7 mouse cellular contexts compared by ENCODE assay signal in genomic region chr8:126669154-126669553, GRCm38 (mm10).
DNase-seq lines count a peak whose midpoint lies in the region; ATAC-seq and TF ChIP-seq lines count a peak whose summit lies in the region.

No protein-coding gene starts in this region.

- no peaks in the 10 kb centered on the region for H3K36me3 ChIP-seq in hindbrain, postnatal 0 days (ENCODE audit: insufficient read depth, low read length)
- no peaks in the 10 kb centered on the region for H3K36me3 ChIP-seq in hindbrain, embryonic 12.5 days
- no peaks in the 10 kb centered on the region for H3K36me3 ChIP-seq in embryonic facial prominence, embryonic 14.5 days (ENCODE audit: control insufficient read depth, insufficient read depth, low read length)
- H3K36me3 ChIP-seq in limb, embryonic 13.5 days, result no peaks in the 10 kb centered on the region

- no peak overlapping the region for H3K9ac ChIP-seq in hindbrain, postnatal 0 days (replicated peaks; ENCODE audit: low read length)
- H3K9ac ChIP-seq in hindbrain, embryonic 12.5 days, result no peak overlapping the region
- no peak overlapping the region for H3K9ac ChIP-seq in embryonic facial prominence, embryonic 14.5 days (ENCODE audit: low read depth, low read length)
- no peak overlapping the region for H3K9ac ChIP-seq in limb, embryonic 13.5 days

- ATAC-seq in hindbrain, postnatal 0 days, result no peak
- no peak for ATAC-seq in hindbrain, embryonic 12.5 days (ENCODE audit: low FRiP score)
- ATAC-seq in embryonic facial prominence, embryonic 14.5 days (ENCODE audit: low read depth), result no peak
- ATAC-seq in limb, embryonic 13.5 days (ENCODE audit: low FRiP score, low read depth), result no peak

- H3K4me1 ChIP-seq in hindbrain, postnatal 0 days (ENCODE audit: insufficient read depth, low read length), result peaks cover 34% of the 10 kb centered on the region
- H3K4me1 ChIP-seq in hindbrain, embryonic 12.5 days, result peaks cover 52% of the 10 kb centered on the region
- peaks cover 51% of the 10 kb centered on the region for H3K4me1 ChIP-seq in embryonic facial prominence, embryonic 14.5 days (ENCODE audit: control insufficient read depth, insufficient read depth, low read length)
- peaks cover 52% of the 10 kb centered on the region for H3K4me1 ChIP-seq in limb, embryonic 13.5 days

- no peaks in the 10 kb centered on the region for H3K9me3 ChIP-seq in hindbrain, postnatal 0 days (ENCODE audit: low read length)
- H3K9me3 ChIP-seq in hindbrain, embryonic 12.5 days (replicated peaks), result no peaks in the 10 kb centered on the region
- no peaks in the 10 kb centered on the region for H3K9me3 ChIP-seq in embryonic facial prominence, embryonic 14.5 days (ENCODE audit: control insufficient read depth, low read length)
- H3K9me3 ChIP-seq in limb, embryonic 13.5 days, result no peaks in the 10 kb centered on the region

- DNase-seq in hindbrain, postnatal 0 days (ENCODE audit: low spot score), result no peak
- peak; percentile 62 for DNase-seq in embryo, embryonic 9.5 days (ENCODE audit: extremely low spot score)
- no peak for DNase-seq in embryonic facial prominence, embryonic 14.5 days (ENCODE audit: low spot score)
- DNase-seq in T-cell, adult 2 months (ENCODE audit: low spot score), result no peak
- DNase-seq in right cerebral cortex, postnatal 4 days, result no peak

- H3K4me3 ChIP-seq in hindbrain, postnatal 0 days (ENCODE audit: low read length), result no peak overlapping the region
- H3K4me3 ChIP-seq in hindbrain, embryonic 12.5 days, result no peak overlapping the region
- no peak overlapping the region for H3K4me3 ChIP-seq in embryonic facial prominence, embryonic 14.5 days (ENCODE audit: low read depth, low read length)
- H3K4me3 ChIP-seq in limb, embryonic 13.5 days, result no peak overlapping the region

- H3K27me3 ChIP-seq in hindbrain, postnatal 0 days (ENCODE audit: insufficient read depth, low read length), result no peaks in the 10 kb centered on the region
- H3K27me3 ChIP-seq in hindbrain, embryonic 12.5 days, result no peaks in the 10 kb centered on the region
- H3K27me3 ChIP-seq in embryonic facial prominence, embryonic 14.5 days (replicated peaks; ENCODE audit: control insufficient read depth, insufficient read depth, low read length), result no peaks in the 10 kb centered on the region
- no peaks in the 10 kb centered on the region for H3K27me3 ChIP-seq in limb, embryonic 13.5 days

- WGBS in hindbrain, postnatal 0 days, result 68% methylated on average over 6 of the region's 6 CpGs
- 59% methylated on average over 6 of the region's 6 CpGs for WGBS in hindbrain, embryonic 12.5 days
- WGBS in embryonic facial prominence, embryonic 14.5 days, result 55% methylated on average over 6 of the region's 6 CpGs
- WGBS in limb, embryonic 13.5 days, result 52% methylated on average over 6 of the region's 6 CpGs

- no peak overlapping the region for H3K4me2 ChIP-seq in hindbrain, postnatal 0 days (ENCODE audit: low read depth, low read length)
- H3K4me2 ChIP-seq in hindbrain, embryonic 12.5 days (replicated peaks), result no peak overlapping the region
- H3K4me2 ChIP-seq in embryonic facial prominence, embryonic 14.5 days (ENCODE audit: low read depth, low read length), result no peak overlapping the region
- H3K4me2 ChIP-seq in limb, embryonic 13.5 days (replicated peaks), result no peak overlapping the region

- H3K27ac ChIP-seq in hindbrain, postnatal 0 days, result peak overlapping the region; percentile 97; the same call in 1 of the 2 replicates
- H3K27ac ChIP-seq in hindbrain, embryonic 12.5 days, result no peak overlapping the region
- H3K27ac ChIP-seq in embryonic facial prominence, embryonic 14.5 days (replicated peaks; ENCODE audit: low read depth, low read length), result peak overlapping the region; percentile 99
- peak overlapping the region; percentile 12; the same call in 1 of the 2 replicates for H3K27ac ChIP-seq in limb, embryonic 13.5 days

- TF ChIP-seq CTCF in hindbrain, postnatal 0 days (IDR thresholded peaks at IDR 0.05; ENCODE audit: low read depth), result no peak
